Mouse (Mus musculus) heart, adult 2 months (tissue): Measurements from ENCODE around the gene Pold2.

ENCODE experiments used
- CTCF ChIP-seq: fragments of 200-600 bp; IDR thresholded peaks from 2 replicates; pipeline ENCODE4 v1.8.1; 2022; ENCODE audit warnings: antibody characterized with exemption, mild to moderate bottlenecking, moderate library complexity
- EP300 ChIP-seq: fragments of 200-500 bp; IDR thresholded peaks from 2 replicates; pipeline ENCODE4 v1.6.1; 2011; ENCODE audit warnings: low read depth, low read length, control low read depth; ENCODE audit not compliant: insufficient read depth
- POLR2A ChIP-seq: fragments of 200-500 bp; IDR thresholded peaks from 2 replicates; pipeline ENCODE4 v1.6.1; 2011; ENCODE audit warnings: mild to moderate bottlenecking, low read depth, low read length, control low read depth; ENCODE audit not compliant: insufficient read depth

GRCm38 (mm10) chr11:5908642-5909041, 30.6 kb upstream of the Pold2 start:
- TF ChIP-seq CTCF: no peak
- TF ChIP-seq POLR2A: no peak
- no peak for TF ChIP-seq EP300
